Mouse (Mus musculus) myocyte (in vitro differentiated cells): ENCODE measurements around the gene Bmp7. TPM values are rescaled to one million over a fixed set of nuclear protein-coding genes. Genes with fewer than 3 reads are reported as not detected.

Experiments
- H3K27me3 ChIP-seq: one replicate; pipeline ENCODE4 v1.6.1; 2011; ENCODE audit not compliant: control insufficient read depth, insufficient read depth, insufficient read length
- H3K36me3 ChIP-seq: one replicate; pipeline ENCODE4 v1.6.1; 2011; ENCODE audit not compliant: control insufficient read depth, insufficient read depth
- H3K4me2 ChIP-seq: one replicate; pipeline ENCODE4 v1.6.1; 2011; ENCODE audit warnings: low read depth, control low read depth
- H3K4me3 ChIP-seq: one replicate; pipeline ENCODE4 v1.5.1; 2011; ENCODE audit warnings: mild to moderate bottlenecking, control low read depth, moderate library complexity
- H3K79me2 ChIP-seq: one replicate; pipeline ENCODE4 v1.6.1; 2011; ENCODE audit not compliant: control insufficient read depth, insufficient read depth
- H3ac ChIP-seq: one replicate; pipeline ENCODE4 v1.6.1; 2011; ENCODE audit not compliant: control insufficient read depth, insufficient read length
- CEBPB ChIP-seq: IDR thresholded peaks from 2 replicates; pipeline ENCODE4 v1.6.1; 2011; ENCODE audit warnings: mild to moderate bottlenecking, moderate library complexity; ENCODE audit not compliant: poor library complexity, insufficient read depth, severe bottlenecking
- E2F4 ChIP-seq: IDR thresholded peaks from one replicate; pipeline ENCODE4 v1.6.1; 2011; ENCODE audit warnings: mild to moderate bottlenecking, control low read depth, moderate library complexity; ENCODE audit not compliant: insufficient read depth
- MAX ChIP-seq: IDR thresholded peaks from one replicate; pipeline ENCODE4 v1.6.1; 2011; ENCODE audit warnings: low read depth, mild to moderate bottlenecking, control low read depth
- MYOD1 ChIP-seq, 3 experiments: IDR thresholded peaks; one replicate each; pipeline ENCODE4 v1.6.1; 2011; ENCODE audit warnings: control low read depth in 2 of 3, low read depth in 2 of 3, mild to moderate bottlenecking in 2 of 3, moderate library complexity in 1 of 3; ENCODE audit not compliant: insufficient read length in 2 of 3, control insufficient read depth in 1 of 3
- MYOG ChIP-seq, 3 experiments: IDR thresholded peaks; one replicate each; pipeline ENCODE4 v1.6.1; 2011; ENCODE audit warnings: control low read depth in 2 of 3, low read depth in 2 of 3, mild to moderate bottlenecking in 2 of 3; ENCODE audit not compliant: insufficient read length in 2 of 3, control insufficient read depth in 1 of 3, insufficient read depth in 1 of 3
- POLR2A ChIP-seq: IDR thresholded peaks from one replicate; pipeline ENCODE4 v1.6.1; 2011; ENCODE audit warnings: low read depth, mild to moderate bottlenecking, control low read depth, moderate library complexity; ENCODE audit not compliant: insufficient read length
- POLR2AphosphoS2 ChIP-seq: IDR thresholded peaks from one replicate; pipeline ENCODE4 v1.6.1; 2011; ENCODE audit warnings: low read depth, control low read depth; ENCODE audit not compliant: insufficient read length
- REST ChIP-seq: IDR thresholded peaks from one replicate; pipeline ENCODE4 v1.6.1; 2011; ENCODE audit warnings: mild to moderate bottlenecking, control low read depth, moderate library complexity; ENCODE audit not compliant: insufficient read depth, insufficient read length
- SRF ChIP-seq: IDR thresholded peaks from one replicate; pipeline ENCODE4 v1.6.1; 2011; ENCODE audit warnings: low read depth; ENCODE audit not compliant: control insufficient read depth, insufficient read length
- TCF12 ChIP-seq: IDR thresholded peaks from one replicate; pipeline ENCODE4 v1.6.1; 2011; ENCODE audit warnings: mild to moderate bottlenecking, control low read depth; ENCODE audit not compliant: poor library complexity, insufficient read depth, severe bottlenecking
- TCF3 ChIP-seq: IDR thresholded peaks from one replicate; pipeline ENCODE4 v1.6.1; 2011; ENCODE audit warnings: low read depth, control low read depth; ENCODE audit not compliant: insufficient read length
- USF1 ChIP-seq: IDR thresholded peaks from one replicate; pipeline ENCODE4 v1.6.1; 2011; ENCODE audit warnings: low read depth, mild to moderate bottlenecking, control low read depth, moderate library complexity
- polyA plus RNA-seq: library from polyadenylated mRNA; unstranded; fragments of >200 nt; fragmentation: generic; extraction: Trizol; gene quantifications from one replicate; pipeline ENCODE4 v1.2.1, GENCODE M21; 2012; ENCODE audit warnings: missing spikeins

Bmp7 gene
- polyA plus RNA-seq, 1 experiment, result not detected

DNA sequence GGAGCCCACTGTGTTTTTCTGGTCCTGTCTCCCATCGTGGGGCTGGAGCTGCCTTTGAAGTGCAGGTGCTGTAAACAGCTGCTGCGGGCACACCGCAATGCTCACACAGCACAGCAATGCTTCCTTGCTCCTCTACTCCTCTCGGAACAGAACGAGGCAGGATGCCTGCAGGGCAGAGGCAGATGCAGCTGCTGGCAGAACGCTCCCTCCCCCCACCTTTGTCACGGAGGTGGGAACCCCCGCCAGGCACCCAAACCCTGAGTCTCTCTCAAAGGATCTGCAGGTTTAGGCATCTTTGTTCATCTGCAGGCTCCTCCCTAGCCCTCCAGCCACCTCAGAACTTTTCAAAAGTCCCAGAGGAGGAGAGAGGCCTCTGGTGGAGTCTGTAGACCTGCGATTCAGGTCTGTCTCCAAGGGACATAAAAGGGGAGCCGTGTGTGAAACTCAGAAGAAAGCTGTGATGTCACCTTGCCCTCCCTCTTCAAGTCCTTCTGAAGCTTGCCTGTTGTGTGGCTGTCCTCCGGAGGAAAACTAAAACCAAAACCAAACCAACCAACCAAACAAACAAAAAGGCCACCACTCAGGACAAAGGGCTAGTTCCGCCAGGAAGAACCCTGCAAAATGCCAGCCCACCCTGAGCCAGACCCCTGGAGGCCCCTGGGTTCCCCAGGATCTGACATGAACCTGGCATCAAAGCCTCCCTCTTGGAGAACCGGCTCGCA is 37.4 kb upstream of the Bmp7 start, which contains the start of gene Spo11:
Gene Spo11, plus strand, starts transcription at position 292 of the 722 bp plus-strand sequence.
- Histone ChIP-seq H3K79me2 (no peaks in the 10 kb centered on the region), H3ac (no peak within 1 kb of the TSS), H3K4me2 (no peak within 1 kb of the TSS), H3K27me3 (peaks cover under 1% of the 10 kb centered on the region), H3K4me3 (no peak within 1 kb of the TSS), H3K36me3 (no peaks in the 10 kb centered on the region)
- no peak for TF ChIP-seq TCF12
- no peak for TF ChIP-seq REST
- no peak for TF ChIP-seq MYOD1 (IDR thresholded peaks at IDR 0.05; ENCODE audit: control insufficient read depth in 1 of 3, insufficient read length in 2 of 3, low read depth in 2 of 3)
- TF ChIP-seq CEBPB, result no peak

DNA sequence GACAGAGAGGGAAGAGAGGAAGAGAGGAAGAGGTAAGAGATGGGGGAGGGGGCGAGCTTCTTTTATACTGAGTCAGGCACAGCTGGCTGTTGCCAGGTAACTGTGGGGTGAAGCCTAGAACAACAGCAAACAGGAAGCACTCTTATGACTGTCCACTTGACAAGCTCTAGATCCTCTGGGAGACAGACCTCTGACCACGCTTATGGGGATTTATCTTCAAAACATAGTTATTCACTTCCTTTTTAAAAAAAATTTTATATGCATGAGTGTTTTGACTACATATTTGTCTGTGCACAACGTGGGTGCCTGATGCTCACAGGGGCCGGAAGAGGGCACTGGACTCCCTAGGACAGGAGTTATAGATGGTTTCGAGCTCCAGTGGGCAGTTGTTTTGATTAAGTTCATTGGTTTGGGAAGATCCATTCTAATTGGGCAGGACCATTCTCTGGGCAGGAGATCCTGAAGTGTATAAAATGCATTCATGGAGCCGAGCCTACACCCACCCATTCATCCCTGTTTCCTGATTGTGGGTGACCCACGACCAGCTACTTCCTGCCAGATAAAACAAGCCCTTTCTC is 36.6 kb upstream of the Bmp7 start:
- Histone ChIP-seq H3K4me2 (no peak overlapping the region), H3K27me3 (no peaks in the 10 kb centered on the region), H3K79me2 (no peaks in the 10 kb centered on the region), H3K36me3 (no peaks in the 10 kb centered on the region), H3K4me3 (no peak overlapping the region), H3ac (no peak overlapping the region)
- TF ChIP-seq MAX (no peak), SRF (no peak), USF1 (no peak), POLR2A (no peak), TCF3 (no peak), TCF12 (no peak), MYOD1 (IDR thresholded peaks at IDR 0.05; ENCODE audit: control insufficient read depth in 1 of 3, insufficient read length in 2 of 3, low read depth in 2 of 3) (no peak), E2F4 (no peak), CEBPB (no peak), REST (no peak), POLR2AphosphoS2 (no peak)

DNA sequence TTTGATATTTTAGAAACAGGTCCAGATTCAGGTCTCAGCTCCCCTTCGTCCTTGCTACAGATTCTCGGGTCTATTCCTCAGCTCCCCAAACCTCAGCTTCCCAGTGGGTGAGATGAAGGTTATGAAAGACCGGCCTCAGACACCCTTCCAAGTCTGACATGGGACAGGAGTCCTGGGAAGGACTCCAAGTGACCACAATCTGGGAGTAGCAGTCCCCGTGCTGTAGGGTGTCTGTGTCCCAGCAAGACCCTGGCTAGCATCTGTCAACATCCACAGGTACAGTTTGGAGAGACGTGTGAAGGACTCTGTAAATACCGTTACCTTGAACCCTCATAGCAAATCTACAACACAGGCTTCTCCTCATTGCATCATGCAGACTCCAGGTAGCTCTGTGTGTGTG is 35.0 kb upstream of the Bmp7 start:
- H3K36me3 ChIP-seq, result no peaks in the 10 kb centered on the region
- no peaks in the 10 kb centered on the region for H3K27me3 ChIP-seq
- no peak for TF ChIP-seq MYOD1 (IDR thresholded peaks at IDR 0.05; ENCODE audit: control insufficient read depth in 1 of 3, insufficient read length in 2 of 3, low read depth in 2 of 3)
- TF ChIP-seq CEBPB, result no peak
- no peak for TF ChIP-seq MAX
- TF ChIP-seq USF1, result no peak
- no peak for TF ChIP-seq E2F4
- H3ac ChIP-seq, result no peak overlapping the region
- no peak overlapping the region for H3K4me2 ChIP-seq
- H3K4me3 ChIP-seq, result no peak overlapping the region
- H3K79me2 ChIP-seq, result no peaks in the 10 kb centered on the region

DNA sequence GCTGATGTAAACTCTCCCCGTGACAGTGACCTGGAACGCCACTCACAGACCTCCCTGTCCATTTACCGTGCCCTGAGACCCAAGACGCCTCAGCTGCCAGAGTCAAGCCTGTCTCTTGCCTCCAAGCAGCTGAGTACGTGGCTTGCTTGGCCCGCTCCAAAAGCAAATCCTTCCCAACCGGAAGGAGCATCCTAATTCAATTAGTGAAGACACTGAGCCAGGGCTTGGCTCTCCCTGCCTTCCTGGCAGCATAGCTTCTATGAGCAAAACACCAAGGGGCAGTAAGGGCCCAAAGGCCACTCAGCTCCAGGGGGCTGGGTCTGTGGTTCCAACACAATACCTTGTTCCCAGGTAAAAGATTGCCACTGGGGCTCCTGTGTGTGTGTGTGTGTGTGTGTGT is 34.6 kb upstream of the Bmp7 start:
- TF ChIP-seq E2F4, result no peak
- no peak for TF ChIP-seq MAX
- no peak for TF ChIP-seq REST
- TF ChIP-seq CEBPB, result no peak
- TF ChIP-seq TCF3, result no peak
- TF ChIP-seq POLR2AphosphoS2, result no peak
- TF ChIP-seq SRF, result no peak
- no peak for TF ChIP-seq TCF12
- TF ChIP-seq MYOD1 (IDR thresholded peaks at IDR 0.05; ENCODE audit: control insufficient read depth in 1 of 3, insufficient read length in 2 of 3, low read depth in 2 of 3), result no peak
- no peak for TF ChIP-seq USF1
- Histone ChIP-seq H3K79me2 (no peaks in the 10 kb centered on the region), H3ac (no peak overlapping the region), H3K27me3 (no peaks in the 10 kb centered on the region), H3K4me2 (no peak overlapping the region), H3K4me3 (no peak overlapping the region), H3K36me3 (no peaks in the 10 kb centered on the region)

DNA sequence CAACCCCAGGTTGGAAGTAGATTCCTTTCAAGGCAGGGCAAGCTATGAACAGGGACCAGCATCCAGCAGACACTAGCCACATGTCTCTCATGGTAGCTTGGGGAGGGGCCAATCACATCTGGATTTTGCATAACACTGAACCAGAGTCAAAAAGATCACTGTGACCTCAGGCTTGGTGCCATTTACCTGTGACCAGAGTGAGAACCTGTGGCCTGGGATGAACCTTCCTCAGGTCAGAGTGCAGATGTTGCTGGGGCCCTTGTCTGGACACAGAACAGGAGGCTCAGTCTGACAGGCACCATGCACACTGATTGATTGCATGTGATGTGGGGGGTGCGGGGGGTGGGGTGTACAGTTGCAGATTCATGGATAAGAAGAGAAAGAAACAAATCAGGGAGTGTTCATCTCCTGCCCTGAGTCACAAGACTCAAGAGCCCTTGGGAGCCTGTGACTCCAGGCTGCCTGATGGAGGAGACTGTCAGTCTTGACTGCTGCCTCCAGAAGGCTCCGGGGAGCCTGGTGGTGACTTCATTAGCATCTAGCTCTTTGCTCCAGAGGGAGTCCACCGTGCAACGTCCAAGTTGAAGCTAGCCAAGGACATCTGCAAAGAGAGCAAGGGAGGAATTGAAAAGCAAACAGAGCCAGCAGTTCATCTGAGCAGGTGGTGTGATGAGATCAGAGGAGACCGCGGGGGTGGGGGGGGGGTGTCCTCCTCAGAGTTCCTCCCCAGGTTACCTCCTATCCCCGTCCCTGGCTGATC is 33.9 kb upstream of the Bmp7 start:
- no peak overlapping the region for H3K4me2 ChIP-seq
- H3K4me3 ChIP-seq, result no peak overlapping the region
- H3K79me2 ChIP-seq, result no peaks in the 10 kb centered on the region
- H3K36me3 ChIP-seq, result no peaks in the 10 kb centered on the region
- TF ChIP-seq REST (no peak), MYOG (IDR thresholded peaks at IDR 0.05; ENCODE audit: control insufficient read depth in 1 of 3, insufficient read depth in 1 of 3, insufficient read length in 2 of 3, low read depth in 2 of 3) (no peak), POLR2A (no peak), TCF12 (no peak), MYOD1 (IDR thresholded peaks at IDR 0.05; ENCODE audit: control insufficient read depth in 1 of 3, insufficient read length in 2 of 3, low read depth in 2 of 3) (no peak), E2F4 (no peak), SRF (no peak), CEBPB (no peak), TCF3 (no peak), MAX (no peak), USF1 (no peak), POLR2AphosphoS2 (no peak)
- no peaks in the 10 kb centered on the region for H3K27me3 ChIP-seq
- no peak overlapping the region for H3ac ChIP-seq
